Mouse (Mus musculus) myocyte (in vitro differentiated cells): ENCODE data around the gene Tmcc3. TPM values are rescaled to one million over a fixed set of nuclear protein-coding genes. Genes with fewer than 3 reads are reported as not detected.
A peak's percentile ranks its signal among the peaks of the same experiment; 100 is the strongest.

Experiments
- H3K27me3 ChIP-seq: one replicate; pipeline ENCODE4 v1.6.1; 2011; ENCODE audit not compliant: control insufficient read depth, insufficient read depth, insufficient read length
- H3K36me3 ChIP-seq: one replicate; pipeline ENCODE4 v1.6.1; 2011; ENCODE audit not compliant: control insufficient read depth, insufficient read depth
- H3K4me2 ChIP-seq: one replicate; pipeline ENCODE4 v1.6.1; 2011; ENCODE audit warnings: low read depth, control low read depth
- H3K4me3 ChIP-seq: one replicate; pipeline ENCODE4 v1.5.1; 2011; ENCODE audit warnings: mild to moderate bottlenecking, control low read depth, moderate library complexity
- H3K79me2 ChIP-seq: one replicate; pipeline ENCODE4 v1.6.1; 2011; ENCODE audit not compliant: control insufficient read depth, insufficient read depth
- H3ac ChIP-seq: one replicate; pipeline ENCODE4 v1.6.1; 2011; ENCODE audit not compliant: control insufficient read depth, insufficient read length
- CEBPB ChIP-seq: IDR thresholded peaks from 2 replicates; pipeline ENCODE4 v1.6.1; 2011; ENCODE audit warnings: mild to moderate bottlenecking, moderate library complexity; ENCODE audit not compliant: poor library complexity, insufficient read depth, severe bottlenecking
- E2F4 ChIP-seq: IDR thresholded peaks from one replicate; pipeline ENCODE4 v1.6.1; 2011; ENCODE audit warnings: mild to moderate bottlenecking, control low read depth, moderate library complexity; ENCODE audit not compliant: insufficient read depth
- MAX ChIP-seq: IDR thresholded peaks from one replicate; pipeline ENCODE4 v1.6.1; 2011; ENCODE audit warnings: low read depth, mild to moderate bottlenecking, control low read depth
- MYOD1 ChIP-seq, 3 experiments: IDR thresholded peaks; one replicate each; pipeline ENCODE4 v1.6.1; 2011; ENCODE audit warnings: control low read depth in 2 of 3, low read depth in 2 of 3, mild to moderate bottlenecking in 2 of 3, moderate library complexity in 1 of 3; ENCODE audit not compliant: insufficient read length in 2 of 3, control insufficient read depth in 1 of 3
- MYOG ChIP-seq, 3 experiments: IDR thresholded peaks; one replicate each; pipeline ENCODE4 v1.6.1; 2011; ENCODE audit warnings: control low read depth in 2 of 3, low read depth in 2 of 3, mild to moderate bottlenecking in 2 of 3; ENCODE audit not compliant: insufficient read length in 2 of 3, control insufficient read depth in 1 of 3, insufficient read depth in 1 of 3
- POLR2A ChIP-seq: IDR thresholded peaks from one replicate; pipeline ENCODE4 v1.6.1; 2011; ENCODE audit warnings: low read depth, mild to moderate bottlenecking, control low read depth, moderate library complexity; ENCODE audit not compliant: insufficient read length
- POLR2AphosphoS2 ChIP-seq: IDR thresholded peaks from one replicate; pipeline ENCODE4 v1.6.1; 2011; ENCODE audit warnings: low read depth, control low read depth; ENCODE audit not compliant: insufficient read length
- REST ChIP-seq: IDR thresholded peaks from one replicate; pipeline ENCODE4 v1.6.1; 2011; ENCODE audit warnings: mild to moderate bottlenecking, control low read depth, moderate library complexity; ENCODE audit not compliant: insufficient read depth, insufficient read length
- SRF ChIP-seq: IDR thresholded peaks from one replicate; pipeline ENCODE4 v1.6.1; 2011; ENCODE audit warnings: low read depth; ENCODE audit not compliant: control insufficient read depth, insufficient read length
- TCF12 ChIP-seq: IDR thresholded peaks from one replicate; pipeline ENCODE4 v1.6.1; 2011; ENCODE audit warnings: mild to moderate bottlenecking, control low read depth; ENCODE audit not compliant: poor library complexity, insufficient read depth, severe bottlenecking
- TCF3 ChIP-seq: IDR thresholded peaks from one replicate; pipeline ENCODE4 v1.6.1; 2011; ENCODE audit warnings: low read depth, control low read depth; ENCODE audit not compliant: insufficient read length
- USF1 ChIP-seq: IDR thresholded peaks from one replicate; pipeline ENCODE4 v1.6.1; 2011; ENCODE audit warnings: low read depth, mild to moderate bottlenecking, control low read depth, moderate library complexity
- polyA plus RNA-seq: library from polyadenylated mRNA; unstranded; fragments of >200 nt; fragmentation: generic; extraction: Trizol; gene quantifications from one replicate; pipeline ENCODE4 v1.2.1, GENCODE M21; 2012; ENCODE audit warnings: missing spikeins

The Tmcc3 gene
- polyA plus RNA-seq, 1 experiment = 16.6 TPM

DNA sequence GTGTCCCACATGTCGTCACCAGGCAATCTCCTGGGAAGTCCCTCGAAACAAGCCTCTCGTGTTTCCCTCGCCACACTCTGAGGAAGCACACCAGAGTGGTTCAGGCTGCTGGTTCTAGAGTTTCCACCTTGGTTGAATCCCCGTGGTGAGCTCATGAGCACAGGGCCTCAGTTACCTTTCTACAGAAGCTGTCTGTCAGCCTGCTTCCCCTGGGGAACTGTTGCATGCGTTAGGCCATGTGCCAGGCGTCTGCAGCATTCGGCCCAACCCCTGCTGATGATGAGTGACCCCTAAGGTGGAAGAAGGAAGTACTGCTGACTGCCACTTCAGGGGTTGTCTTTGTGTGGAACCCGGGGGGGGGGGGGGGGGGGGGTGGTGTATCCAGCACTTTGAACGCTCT lies 210.0 kb downstream of the Tmcc3 start:
- Histone ChIP-seq H3ac (no peak overlapping the region), H3K79me2 (peaks cover 76% of the 10 kb centered on the region), H3K36me3 (no peaks in the 10 kb centered on the region), H3K4me3 (no peak overlapping the region), H3K4me2 (peak overlapping the region; percentile 73), H3K27me3 (no peaks in the 10 kb centered on the region)
- no peak for TF ChIP-seq TCF12
- TF ChIP-seq MYOD1 (IDR thresholded peaks at IDR 0.05; ENCODE audit: control insufficient read depth in 1 of 3, insufficient read length in 2 of 3, low read depth in 2 of 3) = no peak
- TF ChIP-seq MYOG (IDR thresholded peaks at IDR 0.05; ENCODE audit: control insufficient read depth in 1 of 3, insufficient read depth in 1 of 3, insufficient read length in 2 of 3, low read depth in 2 of 3) = no peak
- TF ChIP-seq USF1 = no peak
- no peak for TF ChIP-seq POLR2AphosphoS2
- no peak for TF ChIP-seq MAX
- TF ChIP-seq SRF = no peak
- TF ChIP-seq E2F4 = no peak
- TF ChIP-seq TCF3 = no peak
- no peak for TF ChIP-seq CEBPB
- no peak for TF ChIP-seq REST
- no peak for TF ChIP-seq POLR2A

- H3K79me2 ChIP-seq = peaks cover 71% of the 10 kb centered on the region
- no peak overlapping the region for H3K4me3 ChIP-seq
- no peaks in the 10 kb centered on the region for H3K27me3 ChIP-seq
- TF ChIP-seq CEBPB = no peak
- peak overlapping the region; percentile 68 for H3K4me2 ChIP-seq
- H3ac ChIP-seq = no peak overlapping the region
- no peaks in the 10 kb centered on the region for H3K36me3 ChIP-seq
Measured at GRCm38 (mm10) chr10:94523297-94523696, 211.5 kb downstream of the Tmcc3 start.

- peak overlapping the region; percentile 68 for H3K4me2 ChIP-seq
- H3ac ChIP-seq = no peak overlapping the region
- TF ChIP-seq SRF (peak; percentile 9), TCF12 (peak; percentile 48), TCF3 (peak; percentile 64), MYOG (IDR thresholded peaks at IDR 0.05; ENCODE audit: control insufficient read depth in 1 of 3, insufficient read depth in 1 of 3, insufficient read length in 2 of 3, low read depth in 2 of 3) (peak in 2 of 3 experiments; percentile 63 to 97), MYOD1 (IDR thresholded peaks at IDR 0.05; ENCODE audit: control insufficient read depth in 1 of 3, insufficient read length in 2 of 3, low read depth in 2 of 3) (peak in 2 of 3 experiments; percentile 79 to 93), CEBPB (no peak), E2F4 (no peak), POLR2AphosphoS2 (peak; percentile 44), MAX (peak; percentile 37), REST (no peak), USF1 (no peak), POLR2A (peak; percentile 39)
- H3K4me3 ChIP-seq = no peak overlapping the region
- H3K79me2 ChIP-seq = peaks cover 71% of the 10 kb centered on the region
- H3K36me3 ChIP-seq = no peaks in the 10 kb centered on the region
- no peaks in the 10 kb centered on the region for H3K27me3 ChIP-seq
Measured at GRCm38 (mm10) chr10:94523711-94524156, 212.0 kb downstream of the Tmcc3 start.

DNA sequence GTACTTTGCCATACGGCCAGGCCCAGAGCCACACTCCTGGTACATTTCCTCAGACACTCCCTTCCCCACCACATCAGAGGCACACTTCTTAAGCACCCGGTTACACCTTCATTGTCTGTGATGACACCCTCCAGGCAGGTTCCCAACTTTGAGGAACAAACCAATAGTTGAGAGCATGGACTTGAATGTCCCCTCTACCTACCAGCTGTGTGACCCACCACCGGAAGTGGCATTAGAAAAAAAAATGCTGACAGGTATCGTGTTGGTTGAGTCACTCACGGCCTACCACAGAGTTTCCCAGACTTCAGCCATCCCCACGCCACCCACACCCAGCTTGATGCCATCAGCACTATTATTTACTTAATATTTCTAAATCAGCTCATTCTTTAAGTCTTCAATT lies 213.2 kb downstream of the Tmcc3 start:
- H3K79me2 ChIP-seq = peaks cover 67% of the 10 kb centered on the region
- H3K27me3 ChIP-seq = no peaks in the 10 kb centered on the region
- H3K4me3 ChIP-seq = no peak overlapping the region
- H3ac ChIP-seq = no peak overlapping the region
- TF ChIP-seq REST (no peak), MYOD1 (IDR thresholded peaks at IDR 0.05; ENCODE audit: control insufficient read depth in 1 of 3, insufficient read length in 2 of 3, low read depth in 2 of 3) (peak in 1 of 3 experiments; percentile 36)
- H3K36me3 ChIP-seq = no peaks in the 10 kb centered on the region
- H3K4me2 ChIP-seq = peak overlapping the region; percentile 43

- H3ac ChIP-seq = no peak overlapping the region
- no peaks in the 10 kb centered on the region for H3K27me3 ChIP-seq
- H3K4me2 ChIP-seq = peak overlapping the region; percentile 43
- H3K4me3 ChIP-seq = no peak overlapping the region
- TF ChIP-seq REST = no peak
- TF ChIP-seq MYOG (IDR thresholded peaks at IDR 0.05; ENCODE audit: control insufficient read depth in 1 of 3, insufficient read depth in 1 of 3, insufficient read length in 2 of 3, low read depth in 2 of 3) = no peak
- no peak for TF ChIP-seq MAX
- no peak for TF ChIP-seq E2F4
- H3K36me3 ChIP-seq = no peaks in the 10 kb centered on the region
- H3K79me2 ChIP-seq = peaks cover 65% of the 10 kb centered on the region
Measured at GRCm38 (mm10) chr10:94525784-94526183, 214.0 kb downstream of the Tmcc3 start.
